Comparison of ENCODE assay signal across 8 mouse cellular contexts in the genomic region with DNA sequence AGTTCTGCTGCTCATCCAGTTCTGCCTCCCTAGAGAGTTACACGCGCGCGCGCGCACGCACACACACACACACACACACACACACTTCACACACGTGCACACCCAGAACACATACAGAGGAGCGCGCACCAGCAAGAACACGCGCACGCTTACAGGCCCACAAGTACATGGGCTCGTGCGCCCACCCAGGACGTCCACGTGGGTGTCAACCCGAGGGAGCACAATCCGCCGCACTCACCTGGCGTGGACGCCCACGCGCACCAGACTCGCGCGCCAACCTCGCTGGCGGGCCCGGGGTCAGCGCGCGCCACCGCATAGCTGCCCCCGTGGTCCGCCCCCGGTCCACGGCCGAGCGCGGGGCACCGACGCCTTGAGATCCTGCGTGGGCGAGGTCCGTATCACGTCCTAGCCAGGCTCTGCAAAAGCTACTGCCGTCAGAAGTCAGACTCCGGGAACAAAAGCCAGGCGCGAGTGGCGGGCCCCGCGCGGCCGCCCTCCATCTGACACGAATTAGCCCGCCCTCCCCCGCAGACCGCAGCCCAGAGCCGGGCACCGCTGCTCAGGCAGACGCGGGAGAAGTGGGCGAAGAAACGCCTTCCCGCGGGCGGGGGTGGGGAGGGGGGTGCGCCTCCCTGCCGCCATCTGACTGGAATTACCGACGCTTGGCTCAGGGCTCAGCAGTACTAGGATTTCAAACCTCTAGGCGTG. TPM values are rescaled to one million over a fixed set of nuclear protein-coding genes. Genes with fewer than 3 reads are reported as not detected.
A peak's percentile ranks its signal among the peaks of the same experiment; 100 is the strongest.
DNase-seq lines count a peak whose midpoint lies in the region; ATAC-seq and TF ChIP-seq lines count a peak whose summit lies in the region.

No protein-coding gene starts in this region.

- intact Hi-C loops in gastrocnemius, adult 2 months (cut with DNase I): no loop called here
- intact Hi-C loops in gastrocnemius, postnatal 14 days (cut with DNase I; ENCODE audit: low total_unique reads): no loop called here

- 0 out of 2 replicates have a peak, but pooled peaks cover 2% of the 10 kb centered on the region for H3K36me3 ChIP-seq in intestine, embryonic 16.5 days (ENCODE audit: control insufficient read depth, insufficient read depth, low read length)
- H3K36me3 ChIP-seq in limb, embryonic 14.5 days (ENCODE audit: control insufficient read depth, insufficient read depth, low read length): peaks cover 5% of the 10 kb centered on the region; the same call in 1 of the 2 replicates

- DNase-seq in gastrocnemius, adult 2 months: peak; percentile 60
- DNase-seq in gastrocnemius, adult 18-20 months (ENCODE audit: low spot score): no peak
- peak; percentile 47 for DNase-seq in gastrocnemius, postnatal 14 days
- peak; percentile 84 for DNase-seq in limb, embryonic 14.5 days (ENCODE audit: low spot score)
- DNase-seq in neural tube, embryonic 10.5 days (ENCODE audit: extremely low spot score, low spot score): peak; percentile 72
- DNase-seq in thymus, postnatal 14 days: peak; percentile 33

- H3K9me3 ChIP-seq in intestine, embryonic 16.5 days (ENCODE audit: control insufficient read depth, low read length): no peaks in the 10 kb centered on the region
- no peaks in the 10 kb centered on the region for H3K9me3 ChIP-seq in limb, embryonic 14.5 days (ENCODE audit: control insufficient read depth, low read length)

- TF ChIP-seq CTCF in gastrocnemius, adult 2 months (IDR thresholded peaks at IDR 0.05): no peak

- no peak for TF ChIP-seq POLR2A in limb, embryonic 14.5 days (IDR thresholded peaks at IDR 0.05; ENCODE audit: borderline replicate concordance, extremely low read depth, insufficient read depth, insufficient read length)

- peak; percentile 18 for ATAC-seq in common myeloid progenitor, adult 5-6 weeks (replicated peaks; ENCODE audit: low read depth, poor library complexity, severe bottlenecking)
- ATAC-seq in intestine, embryonic 16.5 days: peak; percentile 26
- peak; percentile 83 for ATAC-seq in limb, embryonic 14.5 days (ENCODE audit: low FRiP score, low read depth)

- H3K27me3 ChIP-seq in intestine, embryonic 16.5 days (replicated peaks; ENCODE audit: control insufficient read depth, insufficient read depth, low read length): no peaks in the 10 kb centered on the region
- H3K27me3 ChIP-seq in limb, embryonic 14.5 days (ENCODE audit: control insufficient read depth, insufficient read depth, low read length): no peaks in the 10 kb centered on the region

- H3K4me2 ChIP-seq in intestine, embryonic 16.5 days (ENCODE audit: low read depth, low read length): peak overlapping the region; percentile 100
- H3K4me2 ChIP-seq in limb, embryonic 14.5 days (replicated peaks; ENCODE audit: low read depth, low read length, severe bottlenecking): peak overlapping the region; percentile 97

- peak overlapping the region; percentile 87 for H3K9ac ChIP-seq in intestine, embryonic 16.5 days (ENCODE audit: low read depth, low read length)
- H3K9ac ChIP-seq in limb, embryonic 14.5 days (ENCODE audit: low read depth, low read length, severe bottlenecking): peak overlapping the region; percentile 92

- H3K4me1 ChIP-seq in intestine, embryonic 16.5 days (ENCODE audit: control insufficient read depth, insufficient read depth, low read length): peaks cover 59% of the 10 kb centered on the region
- peaks cover 54% of the 10 kb centered on the region for H3K4me1 ChIP-seq in limb, embryonic 14.5 days (ENCODE audit: control insufficient read depth, insufficient read depth, low read length)

- under 1% methylated on average over 74 of the region's 74 CpGs for WGBS in intestine, embryonic 16.5 days
- under 1% methylated on average over 66 of the region's 74 CpGs for WGBS in limb, embryonic 14.5 days

- H3K27ac ChIP-seq in gastrocnemius, adult 2 months: peak overlapping the region; percentile 67
- peak overlapping the region; percentile 77 for H3K27ac ChIP-seq in intestine, embryonic 16.5 days (ENCODE audit: low read length)
- peak overlapping the region; percentile 98 for H3K27ac ChIP-seq in limb, embryonic 14.5 days (replicated peaks; ENCODE audit: low read depth, low read length)

- H3K4me3 ChIP-seq in gastrocnemius, adult 2 months: peak overlapping the region; percentile 84
- peak overlapping the region; percentile 77 for H3K4me3 ChIP-seq in intestine, embryonic 16.5 days (ENCODE audit: low read length)
- H3K4me3 ChIP-seq in limb, embryonic 14.5 days (replicated peaks; ENCODE audit: low read length): peak overlapping the region; percentile 86

RNA-seq across cellular contexts. Expression of gene Tns3, which starts 40.0 kb away (rescaled TPM):
- 1 to 10 TPM; 4.9 to 9.8 TPM for total RNA-seq in gastrocnemius, adult 2 months (2021)
- total RNA-seq in gastrocnemius, adult 18-20 months (2021): 1 to 10 TPM; 6.6 to 7.9 TPM
- total RNA-seq in common myeloid progenitor, adult 5-6 weeks (2017): 9.9 and 16.8 TPM in 2 replicates
- 10 to 100 TPM; 10.9 to 12.1 TPM for total RNA-seq in gastrocnemius, postnatal 14 days (2021)
- polyA plus RNA-seq in intestine, embryonic 16.5 days (2015; fragmentation: Nextera tagmentation; extraction: Ambion mirVana): 18.7 and 21.0 TPM in 2 replicates
- 59.1 and 77.2 TPM in 2 replicates for polyA plus RNA-seq in limb, embryonic 14.5 days (2012; rRNA removed)
- 27.4 and 33.3 TPM in 2 replicates for polyA plus RNA-seq in limb, embryonic 14.5 days (2014; fragmentation: Nextera tagmentation; extraction: Ambion mirVana)

Comparison
In these comparisons a context has a peak if more than half of its experiments do, and no peak if none do; other contexts are left out.
1. ATAC-seq: peak in every context shown above with its lines; median percentile 83 in limb, embryonic 14.5 days; 26 in intestine, embryonic 16.5 days; 18 in common myeloid progenitor, adult 5-6 weeks.